Mouse (Mus musculus) heart, postnatal 36 days (tissue): Measurements from ENCODE around the gene AC124108.1. TPM values are rescaled to one million over a fixed set of nuclear protein-coding genes. Genes with fewer than 3 reads are reported as not detected.

Source experiments
- DNase-seq, 2 experiments: peaks; one replicate each; pipeline ENCODE4 v3.0.0; 2021 to 2022
- intact Hi-C: fragments of 180-260 bp; cut with DNase I; formaldehyde crosslinking; loops from one replicate; pipeline ENCODE4 v1.15.1; 2025
- total RNA-seq, 2 experiments: library from RNA; stranded (reverse); gene quantifications; 2 replicates each; pipeline ENCODE4 v1.2.3; 2021

AC124108.1 gene
- not detected for total RNA-seq

DNA sequence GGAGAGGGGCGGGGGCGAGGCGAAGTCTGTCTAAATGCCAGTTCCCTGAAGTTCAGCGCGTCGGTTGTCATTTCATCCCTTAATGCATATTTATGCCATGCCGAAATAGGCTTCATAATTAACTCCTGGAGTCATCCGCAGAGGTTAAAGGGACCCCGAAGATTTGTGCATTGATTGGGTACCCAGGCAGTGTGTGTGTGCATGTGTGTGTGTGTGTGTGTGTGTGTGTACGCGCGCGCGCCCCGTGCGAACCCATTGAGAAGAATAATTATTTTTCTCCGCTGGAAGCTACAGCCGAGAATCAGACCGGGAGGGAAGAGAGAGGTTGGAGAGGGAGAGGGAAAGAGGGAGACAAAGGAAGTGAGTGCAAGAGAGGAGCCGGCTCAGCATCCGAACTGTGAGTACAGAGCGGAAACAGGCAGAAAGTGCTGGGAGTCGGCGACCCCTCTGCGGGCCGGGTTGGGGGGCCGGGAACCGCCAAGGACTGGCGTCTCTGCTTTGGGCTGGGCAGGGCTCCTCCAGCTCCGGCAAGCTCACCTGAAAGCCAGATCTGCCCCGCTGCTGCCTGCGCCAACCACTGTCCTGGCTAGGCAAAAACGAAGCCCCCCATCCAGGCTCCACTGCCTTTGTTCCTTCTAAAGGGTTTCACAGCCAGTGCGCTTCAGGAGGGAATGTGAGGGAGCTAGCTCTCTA lies at the start of gene AC124108.1, which contains the start of gene Lemd1:
Gene AC124108.1, plus strand, starts transcription at position 365 of the 693 bp plus-strand sequence.
Gene Lemd1, plus strand, starts transcription at position 339 of the 693 bp plus-strand sequence.
- intact Hi-C loops: no loop called here
- no peak for DNase-seq

DNA sequence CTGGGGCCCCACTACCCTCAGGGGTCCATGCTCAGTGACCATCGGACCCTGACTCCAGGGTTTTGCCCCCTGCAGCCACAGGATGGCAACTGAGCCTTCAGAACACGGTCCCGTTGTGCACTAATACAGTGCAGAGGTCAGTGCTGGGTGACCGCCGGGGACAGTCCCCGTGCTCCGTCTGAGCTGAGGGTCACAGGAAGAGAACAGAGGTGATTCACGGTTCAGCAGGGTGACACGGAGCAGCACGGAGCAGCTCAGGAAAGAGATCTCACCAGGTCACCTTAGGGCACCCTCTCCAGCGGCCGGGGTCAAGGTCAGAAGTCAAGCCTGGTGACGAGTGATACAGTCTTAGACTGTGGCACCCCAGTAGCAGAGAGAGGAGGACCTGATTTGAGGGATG lies 49.5 kb upstream of the AC124108.1 start:
- no peak for DNase-seq
- intact Hi-C loops: no loop called here

DNA sequence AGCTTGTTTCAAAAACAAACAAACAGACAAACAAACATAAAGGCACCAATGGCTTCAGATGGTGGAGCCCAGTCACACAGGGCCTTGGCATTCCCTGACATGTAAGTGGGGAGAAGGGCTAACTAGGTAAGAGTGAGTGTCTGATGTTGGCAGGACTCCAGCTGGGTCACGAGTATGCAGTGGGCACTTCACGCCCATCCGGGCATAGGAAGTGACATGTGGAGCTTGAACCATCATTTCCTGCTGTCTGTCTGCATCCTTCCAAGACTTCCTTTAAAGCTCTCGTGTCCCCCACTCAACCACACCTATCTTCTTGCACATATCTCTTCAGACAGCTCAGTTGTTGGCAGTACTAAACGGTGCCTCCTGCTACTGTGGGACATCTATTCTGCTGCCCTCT lies 48.2 kb upstream of the AC124108.1 start:
- DNase-seq: no peak
- intact Hi-C loops: no loop called here

DNA sequence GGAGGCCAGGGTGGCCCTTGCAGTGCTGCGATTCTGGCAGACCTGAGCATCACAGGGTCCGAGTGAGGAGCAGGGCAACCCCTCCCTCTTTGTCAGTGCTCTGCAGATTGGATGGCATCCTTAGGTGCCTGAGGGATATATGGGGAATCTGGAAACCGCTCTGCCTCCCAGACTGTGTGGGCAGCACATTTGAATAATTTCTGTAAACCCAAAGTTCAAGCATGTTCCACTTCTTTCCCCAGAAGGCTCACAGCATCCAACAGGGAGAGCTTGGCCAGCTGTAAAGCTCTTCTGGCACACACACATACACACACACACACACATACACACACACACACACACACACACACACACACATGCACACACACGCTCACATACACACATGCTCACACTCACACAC lies 47.5 kb upstream of the AC124108.1 start:
- intact Hi-C loops: no loop called here
- DNase-seq: no peak

DNA sequence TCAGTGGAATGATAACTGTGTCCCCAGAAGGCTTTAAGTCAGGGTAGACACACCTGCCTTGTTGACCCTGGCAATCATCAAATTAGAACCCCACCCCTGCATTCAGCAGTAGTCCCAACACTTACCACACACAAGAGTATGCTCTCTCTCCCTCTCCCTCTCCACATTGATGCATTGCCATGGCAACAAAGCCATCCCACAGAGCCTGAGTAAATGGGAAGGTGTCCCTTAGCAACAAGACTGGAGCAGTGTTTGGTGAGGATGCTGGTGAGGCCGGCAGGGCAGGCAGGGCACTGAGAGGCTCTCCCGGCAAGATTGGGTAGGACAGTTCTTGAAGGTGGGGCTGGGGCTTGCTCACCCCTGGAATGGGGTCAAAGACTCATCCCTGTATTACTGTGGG lies 47.0 kb upstream of the AC124108.1 start:
- intact Hi-C loops: no loop called here
- no peak for DNase-seq

DNA sequence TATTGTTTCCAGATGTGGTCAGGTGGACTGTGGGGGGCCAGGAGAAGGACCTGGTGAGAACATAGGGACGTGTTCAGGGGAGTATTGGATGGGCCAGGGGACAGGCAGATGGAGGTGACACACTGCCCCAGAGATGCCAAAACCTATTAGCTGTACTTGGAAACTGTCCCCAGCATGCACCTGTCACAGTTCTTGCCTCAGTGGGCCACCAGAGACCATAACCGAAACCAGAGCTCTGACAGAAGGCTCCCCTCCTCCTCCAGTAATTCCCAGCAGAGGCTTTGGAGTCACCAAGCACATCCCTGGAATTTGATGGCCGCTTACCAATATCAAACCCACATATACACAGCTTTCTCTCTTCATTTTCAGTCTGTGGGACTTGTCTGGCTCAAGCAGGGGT lies 46.4 kb upstream of the AC124108.1 start:
- intact Hi-C loops: no loop called here

DNA sequence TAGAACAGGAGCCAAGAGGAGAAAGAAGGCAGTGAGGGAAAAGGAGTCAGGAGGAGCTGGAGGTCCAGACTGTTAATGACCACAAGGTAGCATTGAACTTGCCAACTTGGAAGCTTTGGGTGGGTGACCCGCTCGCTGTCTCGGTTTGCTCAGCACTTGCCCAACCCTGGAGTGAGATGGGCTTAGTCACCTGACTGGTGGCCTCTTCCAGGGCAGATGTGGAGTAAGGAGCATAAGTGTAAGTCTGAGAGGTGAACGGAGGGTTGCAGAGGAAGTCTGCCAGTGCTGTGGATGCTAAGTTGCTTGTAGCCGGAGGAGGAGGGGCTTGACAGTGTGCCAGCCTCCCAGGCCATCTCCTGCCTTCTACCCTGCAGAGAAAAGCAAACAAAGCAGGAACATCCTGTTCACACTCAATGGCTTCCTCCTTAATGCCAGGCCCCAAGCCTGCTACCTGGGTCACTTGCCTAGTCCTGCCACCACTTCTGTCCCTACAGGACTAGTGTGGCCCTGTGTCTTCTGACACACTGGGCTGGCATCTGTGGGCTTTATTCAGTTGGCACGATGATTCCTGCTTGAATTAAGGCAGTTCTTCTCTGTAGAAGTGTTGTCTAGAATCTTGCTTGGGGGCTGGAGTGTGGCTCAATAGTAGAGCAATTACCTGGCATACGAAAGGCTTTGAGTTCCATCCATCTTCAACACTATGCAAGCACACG lies 45.1 kb upstream of the AC124108.1 start:
- no peak for DNase-seq
- intact Hi-C loops: no loop called here

More for the DNA sequence above, 46.4 kb upstream of the AC124108.1 start:
- DNase-seq: no peak

DNA sequence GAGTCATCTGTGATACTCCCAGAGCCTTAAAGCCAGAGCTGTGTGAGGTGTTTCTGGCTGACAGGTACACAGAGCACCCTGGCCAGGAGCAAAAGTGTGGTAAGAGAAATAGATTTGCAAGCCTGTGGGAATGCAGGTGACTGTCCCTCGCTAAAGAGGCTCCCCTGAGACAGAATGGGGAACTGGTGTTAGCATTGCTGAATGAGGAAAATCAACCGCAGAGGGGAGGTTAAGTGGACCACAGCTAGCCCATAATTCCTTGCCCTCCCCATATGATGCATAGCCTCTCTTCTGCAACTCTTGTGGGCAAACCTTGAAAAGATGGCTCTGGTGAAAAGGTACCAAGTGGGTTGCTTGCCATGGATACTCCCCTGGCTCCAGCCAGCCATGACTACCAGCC lies 41.8 kb upstream of the AC124108.1 start:
- intact Hi-C loops: no loop called here
- DNase-seq: no peak

DNA sequence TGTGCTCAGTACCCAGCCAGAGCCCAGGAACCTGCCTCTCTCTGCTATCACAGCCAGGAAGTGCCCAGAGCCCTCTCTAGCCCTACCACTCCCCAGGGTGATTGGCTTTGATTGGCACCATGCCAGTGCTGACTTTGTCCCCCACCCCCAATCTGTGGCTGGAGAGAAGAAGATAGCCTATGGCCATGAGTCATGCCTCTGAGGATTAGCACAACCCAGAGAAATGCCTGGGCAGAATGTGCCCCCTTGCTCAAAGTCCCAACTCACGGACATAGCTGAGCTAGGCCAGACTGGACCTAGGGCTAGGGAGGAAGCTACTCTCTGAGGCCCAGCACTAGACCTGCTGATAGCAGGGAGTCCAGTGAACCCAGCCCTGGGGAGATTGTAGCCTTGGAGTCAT lies 41.1 kb upstream of the AC124108.1 start:
- no peak for DNase-seq
- intact Hi-C loops: no loop called here

DNA sequence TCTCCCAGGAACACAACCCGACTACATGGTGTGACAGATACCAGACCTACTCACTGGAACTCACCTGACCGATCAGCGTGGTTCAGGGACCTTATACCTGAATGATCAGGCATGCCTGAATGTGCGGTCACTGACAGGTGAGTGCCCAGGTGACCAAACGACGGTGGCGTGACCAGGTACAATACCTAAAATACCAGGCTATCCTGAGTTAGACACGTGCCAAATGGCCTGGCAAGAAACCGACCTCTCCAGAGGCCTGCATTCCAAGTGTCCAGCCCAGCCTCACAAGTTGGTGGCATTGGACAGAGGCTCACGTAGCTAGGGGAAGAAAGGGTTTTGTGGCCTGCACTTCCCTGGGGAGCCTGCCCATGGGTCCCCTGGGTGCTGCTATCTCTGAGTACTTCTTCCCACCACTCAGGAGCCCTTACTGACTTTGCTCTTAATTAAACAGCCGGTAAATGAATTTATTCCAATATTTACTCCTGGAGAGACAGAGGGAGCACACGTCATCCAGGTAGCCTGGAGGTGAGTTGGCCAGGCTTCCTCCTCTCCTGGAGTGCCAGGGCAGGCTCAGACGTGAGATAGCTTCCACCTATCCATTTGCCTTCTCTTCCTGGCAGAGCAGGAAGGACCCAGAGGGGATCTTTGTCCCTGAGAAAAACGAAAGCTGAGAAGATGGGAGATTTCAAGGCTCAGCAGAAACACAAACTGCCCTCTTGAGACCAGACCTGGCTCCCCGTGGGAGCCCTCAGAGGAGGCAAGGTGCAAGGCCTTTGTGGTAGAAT lies 40.2 kb upstream of the AC124108.1 start:
- intact Hi-C loops: no loop called here

DNA sequence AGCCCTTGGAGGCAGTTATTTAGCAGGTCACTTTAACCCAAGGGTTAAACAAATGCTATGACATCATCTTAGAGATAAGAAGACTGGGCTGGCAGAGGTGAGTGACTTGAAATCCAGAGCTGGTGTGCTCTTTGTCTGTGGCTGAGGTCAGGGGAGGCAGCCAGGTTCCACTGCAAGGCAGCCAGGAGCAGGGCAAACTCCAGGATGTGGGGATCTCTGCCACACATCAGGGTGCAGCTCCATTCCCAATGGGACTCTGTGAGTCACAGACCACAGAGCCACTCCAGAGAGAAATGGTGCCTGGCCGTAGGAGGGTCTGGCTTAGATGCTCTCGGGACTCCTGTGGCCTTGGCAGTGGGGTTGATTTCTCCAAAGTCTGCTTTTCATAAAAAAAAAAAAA lies 39.3 kb upstream of the AC124108.1 start:
- DNase-seq: no peak

More for the DNA sequence above, 40.2 kb upstream of the AC124108.1 start:
- DNase-seq: no peak

DNA sequence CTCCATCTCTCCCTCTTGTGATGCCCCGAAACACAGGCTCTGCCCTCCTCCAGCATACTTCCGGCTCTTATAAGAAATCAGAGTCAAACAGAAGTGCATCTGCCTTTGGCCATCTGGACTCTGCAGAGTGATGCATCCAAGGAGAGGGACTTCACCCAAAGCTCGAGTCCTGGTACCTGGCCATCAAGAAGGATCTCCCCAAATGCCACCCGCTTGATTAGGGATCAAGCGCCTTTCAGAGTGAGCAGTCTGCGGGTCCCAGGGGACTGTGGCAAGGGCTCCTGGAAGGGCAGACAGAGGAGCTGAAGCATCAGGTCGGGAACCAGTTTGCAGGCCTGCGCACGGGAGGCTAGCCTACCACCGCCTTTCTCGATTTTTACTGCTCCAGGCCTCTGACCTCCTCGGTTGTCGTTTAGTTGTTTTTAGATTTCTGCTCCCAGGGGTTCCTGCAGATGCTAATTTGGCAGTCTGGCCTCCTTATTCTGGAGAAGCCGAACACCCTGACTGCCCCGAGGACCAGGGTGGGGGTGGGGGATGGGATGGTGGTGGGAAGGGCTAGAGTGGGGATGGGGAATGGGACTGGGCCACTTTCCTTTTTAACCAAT lies 38.1 kb upstream of the AC124108.1 start:
- intact Hi-C loops: no loop called here

More for the DNA sequence above, 39.3 kb upstream of the AC124108.1 start:
- intact Hi-C loops: no loop called here

DNA sequence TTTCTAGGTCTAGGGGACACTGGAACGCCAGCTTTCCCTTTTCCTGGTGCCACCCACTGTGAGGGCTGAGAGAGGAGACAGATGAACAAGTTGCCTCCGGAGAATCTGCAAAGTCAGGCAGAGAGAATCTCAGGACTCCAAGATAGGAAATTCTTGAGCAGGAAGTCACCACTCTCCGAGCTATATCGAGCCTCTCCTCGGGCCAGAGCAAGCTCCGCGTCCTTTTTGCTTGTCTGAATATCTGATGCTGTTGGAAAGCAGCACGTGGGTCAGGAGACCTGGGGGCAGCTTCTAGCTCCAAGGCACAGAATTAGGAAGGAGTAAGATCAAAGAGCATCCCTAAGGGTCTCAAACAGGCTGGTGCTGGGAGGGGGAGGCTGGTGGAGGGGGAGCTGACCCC lies 37.6 kb upstream of the AC124108.1 start:
- intact Hi-C loops: no loop called here
- no peak for DNase-seq

More for the DNA sequence above, 38.1 kb upstream of the AC124108.1 start:
- DNase-seq: no peak

DNA sequence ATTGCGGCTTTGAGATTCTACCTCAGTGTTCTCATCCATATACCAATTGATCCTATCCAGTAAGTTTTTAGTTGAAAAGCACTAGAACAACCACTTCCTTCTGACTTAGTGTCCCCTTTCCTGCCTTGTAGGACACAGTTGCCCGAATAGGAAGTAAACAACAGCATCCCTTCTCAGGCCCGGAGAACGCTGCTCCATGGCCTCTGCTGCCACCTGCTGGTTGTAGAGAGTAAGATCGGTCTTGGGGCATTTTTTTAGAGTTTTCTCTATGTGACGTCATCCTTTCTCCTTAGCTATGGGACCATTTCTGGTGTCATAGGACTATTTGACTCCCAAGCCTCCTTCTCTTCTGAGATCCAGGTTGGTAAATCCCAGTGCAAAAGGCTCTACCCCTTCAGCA lies 35.5 kb upstream of the AC124108.1 start:
- intact Hi-C loops: loop anchor here (1.0 to 5.0 kb wide), 3 partner anchors 34 to 199 kb away; no protein-coding TSS in a partner anchor
- peak; percentile 85 for DNase-seq

DNA sequence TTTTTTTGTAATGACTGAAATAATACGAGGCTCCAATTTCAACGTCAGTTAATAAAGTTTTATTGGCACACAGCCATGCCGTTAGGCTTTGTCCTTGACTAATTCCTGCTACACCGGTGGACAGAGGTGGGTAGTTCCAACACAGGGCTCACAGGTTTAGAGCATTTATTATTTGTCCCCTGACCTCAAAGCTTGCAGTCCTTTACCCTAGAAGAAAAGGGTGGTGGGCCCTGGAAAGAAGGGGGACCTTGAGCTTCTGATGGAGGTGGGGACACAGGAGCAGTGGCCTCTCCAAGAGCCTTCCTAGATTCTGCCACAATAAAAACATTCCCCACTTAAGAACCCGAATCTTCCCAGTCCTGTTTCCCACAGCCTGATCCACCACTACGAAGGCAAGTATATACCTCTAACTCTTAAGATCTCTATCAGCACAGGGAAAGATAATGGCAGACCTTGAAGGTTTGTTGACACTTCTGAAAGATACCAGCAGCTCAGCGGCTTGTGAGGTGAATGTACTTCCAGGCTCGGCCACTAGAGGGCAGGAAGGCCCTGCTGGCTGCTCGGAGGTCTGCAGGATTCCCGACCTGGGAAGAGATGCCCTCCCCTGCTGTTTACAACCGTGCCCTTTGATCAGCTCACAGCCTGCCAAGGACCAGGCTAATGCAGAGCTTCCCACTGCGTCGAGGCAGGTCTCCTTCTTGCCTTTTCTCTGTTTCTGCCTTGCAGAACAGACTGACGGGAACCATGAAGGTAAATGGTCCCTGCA lies 34.1 kb upstream of the AC124108.1 start:
- peak; percentile 86 to 92 for DNase-seq
- intact Hi-C loops: loop anchor here (1.0 to 5.0 kb wide), 3 partner anchors 80 to 198 kb away; no protein-coding TSS in a partner anchor

DNA sequence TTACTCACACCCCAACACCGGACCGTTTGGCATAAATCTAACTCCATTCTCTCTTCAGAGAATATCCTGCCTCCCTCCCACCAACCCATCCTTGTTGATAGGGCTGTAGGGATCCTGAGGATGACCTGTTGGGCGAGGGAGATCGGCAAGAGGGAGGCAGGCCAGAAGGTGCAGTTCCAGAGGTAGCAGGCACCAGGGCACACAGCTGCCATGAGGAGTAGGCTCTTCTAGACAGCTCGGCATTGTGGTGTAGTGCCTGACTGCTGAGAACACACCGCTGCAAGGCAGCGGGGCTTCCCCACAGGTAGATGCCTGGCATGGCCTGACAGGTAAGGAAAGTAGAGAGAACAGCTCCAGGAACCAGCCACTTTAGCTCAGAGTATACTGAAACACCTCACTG lies 33.4 kb upstream of the AC124108.1 start:
- no peak for DNase-seq
- intact Hi-C loops: loop anchor here (1.0 to 5.0 kb wide), 4 partner anchors 79 to 197 kb away; no protein-coding TSS in a partner anchor

DNA sequence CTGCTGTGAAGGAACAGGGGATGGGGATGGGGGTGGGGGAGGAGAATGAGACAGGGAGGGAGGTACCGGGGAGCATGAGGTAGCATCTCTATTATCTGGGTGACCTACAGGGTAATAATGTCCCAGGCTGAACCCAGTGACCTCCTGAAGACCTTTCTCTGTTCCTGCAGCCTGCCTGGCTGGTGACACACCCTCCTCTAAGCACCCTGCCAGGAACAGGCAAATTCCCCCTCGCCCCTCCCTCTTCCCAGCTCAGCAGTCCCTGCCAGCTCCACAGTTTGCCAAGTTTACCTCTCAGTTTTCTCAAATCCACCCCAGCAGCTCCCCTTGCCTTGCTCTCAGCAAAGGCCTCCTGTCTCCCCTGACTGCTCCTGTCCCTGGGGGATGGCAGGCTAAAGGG lies 32.5 kb upstream of the AC124108.1 start:
- DNase-seq: peak in 1 of 2 experiments; percentile 39
- intact Hi-C loops: loop anchor here (2.0 to 5.0 kb wide), 2 partner anchors 148 to 176 kb away; no protein-coding TSS in a partner anchor

DNA sequence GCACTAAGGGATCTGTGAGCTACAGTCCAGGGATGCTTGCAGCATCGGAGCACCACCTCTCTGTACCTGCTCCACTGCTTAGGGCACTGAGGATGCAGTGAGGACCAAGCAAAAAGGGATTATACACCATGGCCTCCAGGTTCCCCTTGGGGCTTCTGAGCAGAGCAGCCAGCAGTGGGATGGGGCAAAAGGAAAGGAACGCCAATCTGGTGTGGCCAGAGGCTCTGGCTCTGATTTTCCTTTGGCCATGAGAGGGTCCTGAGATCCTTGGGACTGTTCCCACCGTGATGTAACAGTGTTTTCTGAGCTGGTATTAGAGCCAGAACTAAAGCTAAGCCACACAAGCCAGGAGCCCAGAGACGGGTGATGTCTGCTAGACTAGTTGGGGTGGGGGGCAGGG lies 31.6 kb upstream of the AC124108.1 start:
- intact Hi-C loops: loop anchor here (2.0 to 5.0 kb wide), 2 partner anchors 147 to 177 kb away; no protein-coding TSS in a partner anchor
- DNase-seq: no peak

DNA sequence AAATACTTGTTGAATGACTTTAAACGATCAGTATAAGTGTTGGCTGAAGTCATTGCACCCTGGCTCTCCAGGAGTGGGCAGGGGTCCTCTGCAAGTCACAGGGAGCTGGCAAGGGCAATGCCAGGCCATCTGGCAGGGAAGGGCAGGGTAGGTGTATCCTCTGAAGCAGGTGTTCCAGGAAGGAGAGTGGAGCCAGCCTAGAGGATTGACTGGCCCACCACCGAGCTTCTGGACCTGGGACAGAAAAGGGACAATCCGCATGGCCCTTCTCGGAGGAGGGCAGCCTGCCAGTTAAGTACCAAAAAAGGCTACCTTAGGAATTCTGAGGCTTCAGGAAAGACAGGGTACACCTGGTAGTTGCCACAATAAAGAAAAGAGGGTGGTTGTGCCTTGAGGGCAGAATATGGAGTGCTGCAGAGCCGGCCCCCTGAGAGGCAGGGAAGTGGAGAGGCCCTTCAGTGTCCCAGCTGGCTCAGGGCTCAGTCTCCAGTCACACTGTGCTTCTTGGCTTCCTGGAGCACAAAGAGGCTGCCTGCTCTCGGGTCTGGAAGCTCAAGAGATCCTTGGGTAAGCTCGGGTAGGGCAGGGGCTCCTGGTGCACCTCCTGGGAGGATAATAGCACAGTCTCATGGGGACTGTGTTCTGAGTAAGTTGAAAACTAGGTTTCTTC lies 29.9 kb upstream of the AC124108.1 start:
- DNase-seq: no peak
- intact Hi-C loops: no loop called here
